Mouse (Mus musculus): ENCODE results near the gene Ephb3. TPM values are rescaled to one million over a fixed set of nuclear protein-coding genes. Genes with fewer than 3 reads are reported as not detected.

The Ephb3 gene
- polyA plus RNA-seq, 1 experiment from 2014 or later, result 3.0 TPM

DNA sequence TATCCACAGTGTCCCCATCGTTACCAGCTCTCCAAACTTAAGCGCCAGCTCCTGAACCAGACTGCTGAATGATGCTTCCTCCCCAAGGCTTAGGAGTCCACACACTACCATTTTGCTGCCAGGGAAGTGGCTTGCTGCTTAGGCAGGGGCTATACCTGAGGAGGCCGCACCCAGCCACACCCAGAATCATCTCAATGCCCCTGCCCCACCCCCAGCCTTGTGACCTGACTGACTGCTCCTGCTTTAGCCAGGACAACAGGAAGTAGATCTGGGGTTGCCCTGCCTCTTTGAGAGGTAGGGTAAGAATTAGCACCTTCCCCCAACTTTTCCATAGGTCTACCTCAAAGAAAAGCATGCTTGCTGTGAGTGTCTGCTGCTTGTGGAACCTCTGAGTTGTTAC, 4.7 kb downstream of the Ephb3 start:
- Histone ChIP-seq H3K9ac (no peak overlapping the region), H3K27me3 (replicated peaks) (peaks cover 85% of the 10 kb centered on the region), H3K36me3 (no peaks in the 10 kb centered on the region), H3K4me3 (no peak overlapping the region), H3K4me1 (peaks cover 11% of the 10 kb centered on the region), H3K4me2 (no peak overlapping the region), H3K9me3 (replicated peaks) (no peaks in the 10 kb centered on the region), H3K27ac (no peak overlapping the region)
- ATAC-seq, result no peak
- WGBS (ENCODE audit: insufficient replicate concordance), result 81% methylated on average over 3 of the region's 3 CpGs

DNA sequence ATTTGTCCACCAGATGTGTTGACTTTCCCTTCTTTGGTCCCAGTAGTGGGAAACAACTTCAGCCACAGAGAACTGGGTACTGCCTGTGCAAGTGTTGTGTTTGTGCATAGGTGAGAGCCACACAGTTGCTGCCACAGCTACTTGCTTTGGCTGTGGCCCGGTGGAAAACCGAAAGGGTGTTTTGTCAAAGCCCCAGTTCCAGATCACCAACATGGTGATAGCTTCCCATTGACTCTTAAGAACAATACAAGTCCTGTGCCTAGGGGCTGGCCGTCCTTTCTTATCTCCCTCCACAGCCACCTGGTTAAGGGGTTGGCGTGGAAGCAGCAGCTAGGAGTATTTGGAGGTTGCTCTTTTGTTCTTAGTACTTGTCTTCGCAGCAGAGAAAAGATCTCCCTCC, 5.6 kb downstream of the Ephb3 start:
- Histone ChIP-seq H3K9ac (no peak overlapping the region), H3K4me1 (peaks cover 6% of the 10 kb centered on the region), H3K27ac (peak overlapping the region; percentile 45; the same call in 1 of the 2 replicates), H3K36me3 (no peaks in the 10 kb centered on the region), H3K27me3 (replicated peaks) (peaks cover 78% of the 10 kb centered on the region), H3K4me2 (peak overlapping the region; percentile 57), H3K4me3 (no peak overlapping the region), H3K9me3 (replicated peaks) (no peaks in the 10 kb centered on the region)
- WGBS (ENCODE audit: insufficient replicate concordance), result 17% methylated on average over 5 of the region's 5 CpGs
- no peak for ATAC-seq

- Histone ChIP-seq H3K4me2 (peak overlapping the region; percentile 57), H3K27ac (peak overlapping the region; percentile 45; the same call in 1 of the 2 replicates), H3K9me3 (replicated peaks) (no peaks in the 10 kb centered on the region), H3K4me1 (peaks cover 8% of the 10 kb centered on the region), H3K9ac (no peak overlapping the region), H3K27me3 (replicated peaks) (peaks cover 72% of the 10 kb centered on the region), H3K36me3 (no peaks in the 10 kb centered on the region), H3K4me3 (peak overlapping the region; percentile 25)
- 3% methylated on average over 24 of the region's 25 CpGs for WGBS (ENCODE audit: insufficient replicate concordance)
- peak; percentile 52 for ATAC-seq
Measured at GRCm38 (mm10) chr16:21210667-21211338, 6.2 kb downstream of the Ephb3 start.

GRCm38 (mm10) chr16:21211501-21211900, 6.9 kb downstream of the Ephb3 start:
- 39% methylated on average over 4 of the region's 4 CpGs for WGBS (ENCODE audit: insufficient replicate concordance)
- H3K9me3 ChIP-seq (replicated peaks), result no peaks in the 10 kb centered on the region
- peaks cover 65% of the 10 kb centered on the region for H3K27me3 ChIP-seq (replicated peaks)
- no peaks in the 10 kb centered on the region for H3K36me3 ChIP-seq
- H3K4me1 ChIP-seq, result peaks cover 14% of the 10 kb centered on the region
- H3K9ac ChIP-seq, result no peak overlapping the region
- no peak for ATAC-seq
- H3K4me3 ChIP-seq, result 0 out of 2 replicates have a peak overlapping the region, but pooled peaks have one; percentile 25
- peak overlapping the region; percentile 57 for H3K4me2 ChIP-seq
- peak overlapping the region; percentile 2; the same call in 1 of the 2 replicates for H3K27ac ChIP-seq

GRCm38 (mm10) chr16:21212369-21212768, 7.8 kb downstream of the Ephb3 start:
- Histone ChIP-seq H3K9ac (no peak overlapping the region), H3K4me3 (no peak overlapping the region), H3K36me3 (no peaks in the 10 kb centered on the region), H3K27ac (no peak overlapping the region), H3K4me1 (peaks cover 22% of the 10 kb centered on the region), H3K4me2 (no peak overlapping the region), H3K9me3 (replicated peaks) (no peaks in the 10 kb centered on the region), H3K27me3 (replicated peaks) (peaks cover 57% of the 10 kb centered on the region)
- WGBS (ENCODE audit: insufficient replicate concordance), result 67% methylated on average over 1 of the region's 1 CpGs
- no peak for ATAC-seq

- 83% methylated on average over 7 of the region's 7 CpGs for WGBS (ENCODE audit: insufficient replicate concordance)
- Histone ChIP-seq H3K9me3 (replicated peaks) (no peaks in the 10 kb centered on the region), H3K27ac (no peak overlapping the region), H3K27me3 (replicated peaks) (peaks cover 41% of the 10 kb centered on the region), H3K4me1 (peaks cover 22% of the 10 kb centered on the region), H3K9ac (no peak overlapping the region), H3K4me2 (no peak overlapping the region), H3K4me3 (no peak overlapping the region), H3K36me3 (no peaks in the 10 kb centered on the region)
- no peak for ATAC-seq
Measured at GRCm38 (mm10) chr16:21213939-21214338, 9.4 kb downstream of the Ephb3 start.

- H3K4me3 ChIP-seq, result no peak overlapping the region
- no peak overlapping the region for H3K4me2 ChIP-seq
- 65% methylated on average over 17 of the region's 17 CpGs for WGBS (ENCODE audit: insufficient replicate concordance)
- H3K27ac ChIP-seq, result no peak overlapping the region
- H3K9me3 ChIP-seq (replicated peaks), result no peaks in the 10 kb centered on the region
- no peak for ATAC-seq
- peaks cover 22% of the 10 kb centered on the region for H3K4me1 ChIP-seq
- H3K27me3 ChIP-seq (replicated peaks), result peaks cover 32% of the 10 kb centered on the region
- H3K9ac ChIP-seq, result no peak overlapping the region
- no peaks in the 10 kb centered on the region for H3K36me3 ChIP-seq
Measured at GRCm38 (mm10) chr16:21214803-21215202, 10.2 kb downstream of the Ephb3 start.

GRCm38 (mm10) chr16:21216047-21216446, 11.5 kb downstream of the Ephb3 start:
- Histone ChIP-seq H3K9ac (no peak overlapping the region), H3K9me3 (replicated peaks) (no peaks in the 10 kb centered on the region), H3K27ac (no peak overlapping the region), H3K4me1 (peaks cover 22% of the 10 kb centered on the region), H3K4me3 (no peak overlapping the region), H3K4me2 (no peak overlapping the region), H3K36me3 (no peaks in the 10 kb centered on the region), H3K27me3 (replicated peaks) (peaks cover 20% of the 10 kb centered on the region)
- WGBS (ENCODE audit: insufficient replicate concordance), result 21% methylated on average over 4 of the region's 4 CpGs
- ATAC-seq, result no peak

GRCm38 (mm10) chr16:21217233-21217632, 12.7 kb downstream of the Ephb3 start:
- H3K9ac ChIP-seq, result no peak overlapping the region
- no peak overlapping the region for H3K4me2 ChIP-seq
- H3K36me3 ChIP-seq, result no peaks in the 10 kb centered on the region
- no peak overlapping the region for H3K4me3 ChIP-seq
- H3K27ac ChIP-seq, result no peak overlapping the region
- no peak for ATAC-seq
- H3K4me1 ChIP-seq, result peaks cover 22% of the 10 kb centered on the region
- no peaks in the 10 kb centered on the region for H3K9me3 ChIP-seq (replicated peaks)
- peaks cover 8% of the 10 kb centered on the region for H3K27me3 ChIP-seq (replicated peaks)
- WGBS (ENCODE audit: insufficient replicate concordance), result 43% methylated on average over 14 of the region's 14 CpGs

- no peak overlapping the region for H3K27ac ChIP-seq
- H3K4me2 ChIP-seq, result no peak overlapping the region
- no peaks in the 10 kb centered on the region for H3K9me3 ChIP-seq (replicated peaks)
- 60% methylated on average over 4 of the region's 4 CpGs for WGBS (ENCODE audit: insufficient replicate concordance)
- H3K4me1 ChIP-seq, result peaks cover 22% of the 10 kb centered on the region
- no peaks in the 10 kb centered on the region for H3K36me3 ChIP-seq
- no peak overlapping the region for H3K4me3 ChIP-seq
- H3K27me3 ChIP-seq (replicated peaks), result 0 out of 2 replicates have a peak, but pooled peaks cover 5% of the 10 kb centered on the region
- no peak overlapping the region for H3K9ac ChIP-seq
- no peak for ATAC-seq
Measured at GRCm38 (mm10) chr16:21219656-21220055, 15.1 kb downstream of the Ephb3 start.

GRCm38 (mm10) chr16:21223038-21223437, 18.5 kb downstream of the Ephb3 start:
- no peak overlapping the region for H3K9ac ChIP-seq
- no peak overlapping the region for H3K27ac ChIP-seq
- 71% methylated on average over 2 of the region's 3 CpGs for WGBS (ENCODE audit: insufficient replicate concordance)
- no peaks in the 10 kb centered on the region for H3K4me1 ChIP-seq
- H3K4me3 ChIP-seq, result no peak overlapping the region
- no peaks in the 10 kb centered on the region for H3K9me3 ChIP-seq (replicated peaks)
- ATAC-seq, result no peak
- no peaks in the 10 kb centered on the region for H3K36me3 ChIP-seq
- no peak overlapping the region for H3K4me2 ChIP-seq
- 0 out of 2 replicates have a peak, but pooled peaks cover 5% of the 10 kb centered on the region for H3K27me3 ChIP-seq (replicated peaks)

DNA sequence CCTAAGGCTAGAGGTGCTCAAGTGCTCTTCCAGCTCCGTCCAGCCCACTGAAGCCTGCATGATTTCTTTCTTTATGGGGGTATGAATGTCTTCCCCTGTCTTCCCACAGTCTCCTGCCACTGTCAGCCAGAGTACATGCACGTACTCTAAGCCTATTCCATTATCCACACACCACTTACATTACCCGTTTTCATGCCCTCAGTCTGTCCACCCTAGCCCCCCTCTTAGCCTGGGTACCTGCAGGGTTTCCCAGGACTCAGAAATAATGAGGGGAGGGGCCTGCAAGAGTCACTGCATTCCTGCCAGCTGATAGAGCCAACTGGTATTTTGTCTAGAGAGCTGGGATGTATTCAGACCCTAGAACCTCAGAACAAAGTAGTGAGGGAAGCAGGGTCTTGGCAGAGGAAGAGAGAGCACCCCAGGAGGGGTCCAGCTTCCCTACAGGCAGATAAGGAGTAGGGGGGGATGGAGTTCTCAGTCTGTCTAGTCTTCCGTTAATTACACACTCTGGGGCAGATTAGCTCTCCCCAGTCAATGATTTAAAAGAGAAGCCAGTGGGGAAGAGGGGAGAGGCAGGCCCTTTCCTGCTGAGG, 20.2 kb downstream of the Ephb3 start:
- H3K27ac ChIP-seq, result no peak overlapping the region
- H3K27me3 ChIP-seq (replicated peaks), result 0 out of 2 replicates have a peak, but pooled peaks cover 5% of the 10 kb centered on the region
- ATAC-seq, result no peak
- H3K4me3 ChIP-seq, result no peak overlapping the region
- WGBS (ENCODE audit: insufficient replicate concordance), result 40% methylated on average over 4 of the region's 4 CpGs
- H3K9ac ChIP-seq, result no peak overlapping the region
- H3K4me2 ChIP-seq, result no peak overlapping the region
- H3K4me1 ChIP-seq, result no peaks in the 10 kb centered on the region
- no peaks in the 10 kb centered on the region for H3K36me3 ChIP-seq
- H3K9me3 ChIP-seq (replicated peaks), result no peaks in the 10 kb centered on the region

All from liver, embryonic 12.5 days (tissue).